Mouse (Mus musculus): ENCODE measurements around the gene P2rx4.

P2rx4 gene

DNA sequence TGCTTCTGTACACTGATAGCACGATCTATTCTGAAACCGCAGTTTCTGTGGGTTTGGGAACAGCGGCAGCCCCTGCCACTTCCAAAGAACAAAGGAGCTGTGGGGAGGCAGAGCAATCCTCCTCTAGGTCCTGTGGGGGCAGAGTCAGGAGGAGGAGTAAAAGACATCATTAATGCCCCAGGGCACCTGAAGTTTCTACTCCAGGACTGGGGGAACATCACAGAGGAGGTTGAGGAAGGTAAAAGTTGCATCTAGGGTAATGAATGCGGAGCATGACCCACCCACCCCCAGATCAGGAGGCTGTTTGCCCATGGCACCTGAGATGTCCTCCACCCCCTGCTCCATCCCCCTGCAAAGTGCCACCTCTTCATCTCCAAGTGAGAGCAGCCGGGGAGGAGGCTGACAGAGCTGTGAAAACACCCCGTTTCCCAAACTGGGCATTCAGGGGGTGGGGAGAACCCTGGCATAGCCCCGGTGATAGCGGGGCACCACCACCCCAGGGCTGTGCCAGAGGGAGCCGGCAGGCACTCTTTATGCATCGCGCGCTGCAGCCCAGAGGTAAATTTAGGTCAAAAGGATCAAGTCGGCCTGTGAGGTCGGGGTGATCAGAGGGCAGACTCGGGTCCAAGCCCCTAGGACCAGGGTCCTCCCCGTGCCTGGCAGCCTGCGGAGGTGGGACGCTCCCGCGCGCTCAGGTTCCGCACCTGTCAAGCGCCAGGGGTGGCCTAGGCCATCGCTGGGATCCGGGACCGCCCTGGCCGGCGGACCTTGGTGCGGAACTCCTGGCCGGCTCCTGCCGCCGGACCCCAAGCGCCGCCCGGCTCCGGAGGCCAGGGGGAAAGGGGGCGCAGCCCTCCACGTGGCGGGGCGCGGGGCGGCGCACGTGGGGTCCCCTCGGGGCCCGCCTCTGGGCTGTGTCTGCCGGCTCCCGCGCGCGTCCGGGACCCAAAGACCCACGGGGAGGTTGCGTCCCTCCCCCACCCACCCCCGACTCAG, 71.2 kb downstream of the P2rx4 start:
- no peaks in the 10 kb centered on the region for H3K27me3 ChIP-seq (ENCODE audit: control insufficient read depth, insufficient read depth, low read length, poor library complexity, severe bottlenecking)
- DNase-seq (ENCODE audit: low read depth, low spot score) = peak; percentile 31
- no peaks in the 10 kb centered on the region for H3K36me3 ChIP-seq (ENCODE audit: control insufficient read depth, insufficient read depth, low read length, poor library complexity, severe bottlenecking)

All from splenic B cell, adult 2 months (primary cell).